Mouse (Mus musculus) erythroblast, embryonic 14.5 days (primary cell): Measurements from ENCODE around the gene Lrrc38. TPM values are rescaled to one million over a fixed set of nuclear protein-coding genes. Genes with fewer than 3 reads are reported as not detected.

Source experiments
- H3K27me3 ChIP-seq: 2 replicates; pipeline ENCODE4 v1.6.1; 2012; ENCODE audit warnings: inconsistent platforms; ENCODE audit not compliant: control insufficient read depth
- H3K36me3 ChIP-seq: 2 replicates; pipeline ENCODE4 v1.6.1; 2012; ENCODE audit warnings: mild to moderate bottlenecking, inconsistent platforms; ENCODE audit not compliant: control insufficient read depth
- H3K4me1 ChIP-seq: 2 replicates; pipeline ENCODE4 v1.6.1; 2012; ENCODE audit warnings: inconsistent platforms; ENCODE audit not compliant: control insufficient read depth
- H3K4me3 ChIP-seq: replicated peaks from 2 replicates; pipeline ENCODE3; 2012; ENCODE audit warnings: moderate library complexity, mild to moderate bottlenecking, inconsistent platforms
- H3K9me3 ChIP-seq: 2 replicates; pipeline ENCODE4 v1.6.1; 2012; ENCODE audit warnings: low read length, inconsistent platforms, mixed read lengths; ENCODE audit not compliant: control insufficient read depth
- GATA1 ChIP-seq: IDR thresholded peaks from 2 replicates; pipeline ENCODE4 v1.6.1; 2012; ENCODE audit warnings: low read length, inconsistent platforms, mixed read lengths
- TAL1 ChIP-seq: IDR thresholded peaks from 3 replicates; pipeline ENCODE4 v1.6.1; 2012; ENCODE audit warnings: low read length, inconsistent platforms, mixed read lengths
- polyA plus RNA-seq: library from polyadenylated mRNA; stranded (reverse); fragments of >175 nt; gene quantifications from 2 replicates; pipeline ENCODE4 v1.2.3, GENCODE M21; 2012

The Lrrc38 gene
- polyA plus RNA-seq = not detected in 2 replicates

- H3K27me3 ChIP-seq = peaks cover 35% of the 10 kb centered on the region
- H3K9me3 ChIP-seq = no peaks in the 10 kb centered on the region
- no peaks in the 10 kb centered on the region for H3K36me3 ChIP-seq
- no peak within 1 kb of the TSS for H3K4me3 ChIP-seq
- no peaks in the 10 kb centered on the region for H3K4me1 ChIP-seq
- TF ChIP-seq GATA1 (no peak), TAL1 (no peak)
Measured at GRCm38 (mm10) chr4:143349484-143349906, at the start of gene Lrrc38. Lrrc38 (plus strand) TSS chr4:143349757.

GRCm38 (mm10) chr4:143300113-143300688, 49.4 kb upstream of the Lrrc38 start:
- TF ChIP-seq TAL1 = no peak
- no peak for TF ChIP-seq GATA1
- H3K36me3 ChIP-seq = no peaks in the 10 kb centered on the region
- no peak overlapping the region for H3K4me3 ChIP-seq
- peaks cover 49% of the 10 kb centered on the region for H3K27me3 ChIP-seq
- H3K9me3 ChIP-seq = no peaks in the 10 kb centered on the region
- H3K4me1 ChIP-seq = no peaks in the 10 kb centered on the region

GRCm38 (mm10) chr4:143301042-143301441, 48.5 kb upstream of the Lrrc38 start:
- Histone ChIP-seq H3K9me3 (no peaks in the 10 kb centered on the region), H3K4me3 (no peak overlapping the region)

GRCm38 (mm10) chr4:143301875-143302274, 47.7 kb upstream of the Lrrc38 start:
- no peaks in the 10 kb centered on the region for H3K36me3 ChIP-seq
- peaks cover 42% of the 10 kb centered on the region for H3K27me3 ChIP-seq
- H3K9me3 ChIP-seq = no peaks in the 10 kb centered on the region
- no peak overlapping the region for H3K4me3 ChIP-seq
- no peaks in the 10 kb centered on the region for H3K4me1 ChIP-seq
- TF ChIP-seq GATA1 = no peak
- no peak for TF ChIP-seq TAL1

More at GRCm38 (mm10) chr4:143301042-143301441, 48.5 kb upstream of the Lrrc38 start:
- TF ChIP-seq TAL1 = no peak
- no peak for TF ChIP-seq GATA1
- no peaks in the 10 kb centered on the region for H3K36me3 ChIP-seq
- H3K4me1 ChIP-seq = no peaks in the 10 kb centered on the region
- peaks cover 47% of the 10 kb centered on the region for H3K27me3 ChIP-seq

DNA sequence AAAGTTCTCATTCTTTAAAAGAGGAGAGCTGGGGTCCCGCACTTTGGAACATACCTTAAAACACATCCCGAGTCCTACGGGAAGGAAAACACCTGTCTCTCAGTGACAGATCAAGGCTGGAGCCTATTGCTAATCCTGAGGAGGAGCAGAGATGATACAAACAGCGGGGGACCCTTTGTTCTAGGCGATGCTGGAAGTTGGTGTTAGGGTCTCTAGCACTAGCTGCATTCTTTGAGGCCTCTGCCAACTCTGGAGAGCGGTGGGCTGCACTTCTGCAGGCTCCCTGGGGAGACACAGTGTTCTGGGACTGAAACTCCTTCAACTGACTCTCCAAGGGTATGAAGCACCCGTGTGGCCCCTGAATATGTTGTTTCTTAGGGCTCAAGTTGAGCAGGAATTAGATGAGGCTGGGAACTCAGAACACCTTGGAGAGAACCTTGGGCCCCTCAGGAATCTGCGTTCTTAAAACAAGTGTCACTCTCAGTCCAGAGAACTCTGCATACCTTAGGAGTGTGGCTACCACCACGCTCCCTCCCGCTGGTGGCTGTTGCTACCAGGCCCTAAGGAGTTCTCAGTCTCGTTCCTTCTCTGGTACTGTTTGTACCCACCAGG, 47.2 kb upstream of the Lrrc38 start:
- H3K9me3 ChIP-seq = no peaks in the 10 kb centered on the region
- TF ChIP-seq GATA1 (no peak), TAL1 (no peak)

DNA sequence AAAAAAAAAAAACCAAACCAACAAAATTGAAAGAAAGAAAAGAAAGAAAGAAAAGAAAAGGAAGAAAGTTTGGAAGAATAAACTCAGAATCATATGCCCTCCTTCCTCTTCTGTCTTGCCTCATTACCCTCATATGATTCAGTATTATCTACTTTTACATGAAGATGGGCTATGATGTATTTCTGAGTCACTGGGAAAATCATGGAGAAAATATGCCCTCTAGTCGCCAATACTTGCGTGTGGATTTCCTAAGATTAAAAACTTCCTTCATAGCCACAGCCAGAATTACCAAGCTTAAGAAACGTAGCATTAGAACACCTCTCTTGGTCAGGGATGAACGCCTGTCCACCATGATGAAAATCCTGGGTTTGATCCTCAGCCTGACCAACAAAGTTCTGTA, 44.5 kb upstream of the Lrrc38 start:
- Histone ChIP-seq H3K4me3 (no peak overlapping the region), H3K36me3 (no peaks in the 10 kb centered on the region), H3K27me3 (peaks cover 15% of the 10 kb centered on the region), H3K4me1 (no peaks in the 10 kb centered on the region), H3K9me3 (no peaks in the 10 kb centered on the region)
- TF ChIP-seq GATA1 = no peak
- no peak for TF ChIP-seq TAL1

More for the DNA sequence above, 47.2 kb upstream of the Lrrc38 start:
- Histone ChIP-seq H3K27me3 (peaks cover 38% of the 10 kb centered on the region), H3K36me3 (no peaks in the 10 kb centered on the region), H3K4me3 (no peak overlapping the region), H3K4me1 (no peaks in the 10 kb centered on the region)

DNA sequence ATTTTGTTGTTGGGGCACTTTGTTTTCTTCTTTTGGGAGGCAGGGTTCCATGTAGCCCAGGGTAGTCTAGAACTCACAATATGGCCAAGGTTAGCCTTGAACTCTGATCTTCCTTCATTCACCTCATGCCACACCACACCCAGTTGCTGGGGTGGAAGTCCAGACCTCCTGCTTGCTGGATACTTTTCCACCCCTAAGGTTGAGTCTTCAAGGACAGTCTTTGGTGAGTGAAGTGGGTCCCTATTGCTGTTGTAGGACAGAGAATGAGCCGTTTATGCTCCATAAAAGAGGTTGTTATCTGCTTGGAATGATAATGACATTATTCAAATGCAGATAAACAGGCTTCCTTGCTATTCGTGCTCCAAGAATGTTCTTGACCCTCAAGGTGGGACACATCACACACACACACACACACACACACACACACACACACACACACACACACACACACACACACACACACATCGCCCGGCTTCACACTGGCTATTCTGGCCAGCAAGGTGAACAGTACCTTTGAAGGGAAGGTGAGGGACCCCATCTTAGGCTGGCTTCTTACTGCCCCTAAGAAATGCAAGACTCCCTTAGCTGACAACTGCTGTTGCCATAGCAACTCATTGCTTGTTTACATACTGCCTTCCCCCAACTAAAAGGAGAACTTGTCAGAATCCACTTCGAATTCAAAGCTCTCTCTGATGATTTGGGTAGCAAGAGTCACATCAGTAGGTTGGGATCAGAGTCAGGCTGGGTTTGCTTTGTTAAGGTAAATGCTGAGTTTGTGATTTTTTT, 43.4 kb upstream of the Lrrc38 start:
- Histone ChIP-seq H3K9me3 (no peaks in the 10 kb centered on the region), H3K36me3 (no peaks in the 10 kb centered on the region), H3K4me1 (no peaks in the 10 kb centered on the region), H3K27me3 (peaks cover 4% of the 10 kb centered on the region), H3K4me3 (no peak overlapping the region)
- TF ChIP-seq TAL1 (no peak), GATA1 (no peak)

DNA sequence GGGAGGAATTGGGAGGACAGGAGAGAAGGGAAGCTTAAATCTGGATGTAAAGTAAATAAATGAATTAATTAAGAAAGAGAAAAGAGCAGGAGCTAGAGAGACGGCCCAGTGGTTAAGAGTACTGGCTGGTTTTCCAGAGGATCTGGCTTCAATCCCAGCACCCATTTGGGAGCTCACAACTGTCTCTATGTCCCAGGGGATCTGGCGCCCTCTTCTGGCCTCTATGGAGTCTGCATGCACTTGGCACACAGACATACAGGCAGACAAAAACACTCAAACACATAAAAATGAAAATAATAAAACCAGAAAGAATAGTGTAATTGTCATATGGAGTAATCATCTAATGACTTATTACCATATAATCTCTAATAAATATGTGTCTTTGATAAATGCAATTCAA, 38.2 kb upstream of the Lrrc38 start:
- TF ChIP-seq TAL1 (no peak), GATA1 (no peak)
- H3K4me1 ChIP-seq = no peaks in the 10 kb centered on the region
- H3K27me3 ChIP-seq = no peaks in the 10 kb centered on the region
- H3K9me3 ChIP-seq = no peaks in the 10 kb centered on the region
- H3K4me3 ChIP-seq = no peak overlapping the region
- H3K36me3 ChIP-seq = no peaks in the 10 kb centered on the region

DNA sequence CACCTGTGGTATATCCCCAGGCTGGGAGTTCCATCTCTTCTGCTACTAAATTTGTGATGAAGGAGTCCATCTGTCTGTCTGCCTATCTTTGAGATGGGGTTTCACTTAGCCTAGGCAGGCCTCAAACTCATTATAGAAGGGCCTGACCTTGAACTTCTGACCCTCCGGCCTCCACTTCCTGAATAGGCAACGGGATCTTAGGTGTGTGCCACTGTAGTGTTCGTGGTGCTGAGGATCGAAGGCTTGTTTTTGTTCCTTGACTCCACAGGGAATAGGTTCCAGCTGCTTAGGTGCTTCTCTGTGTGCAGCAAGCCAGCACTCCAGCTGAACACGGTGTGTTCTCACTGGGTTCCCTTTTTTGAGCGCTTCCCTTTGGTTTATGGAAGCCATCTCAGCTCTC, 36.3 kb upstream of the Lrrc38 start:
- no peak overlapping the region for H3K4me3 ChIP-seq
- H3K4me1 ChIP-seq = no peaks in the 10 kb centered on the region
- H3K9me3 ChIP-seq = no peaks in the 10 kb centered on the region
- no peaks in the 10 kb centered on the region for H3K36me3 ChIP-seq
- H3K27me3 ChIP-seq = no peaks in the 10 kb centered on the region
- TF ChIP-seq TAL1 (no peak), GATA1 (no peak)
